Mouse (Mus musculus) mammary gland, adult 2 months (tissue): ENCODE measurements around the gene Med6. TPM values are rescaled to one million over a fixed set of nuclear protein-coding genes. Genes with fewer than 3 reads are reported as not detected.

ENCODE experiments used
- polyA plus RNA-seq: library from polyadenylated mRNA; depleted of rRNA; stranded (reverse); fragments of >200 nt; gene quantifications from 2 replicates; pipeline ENCODE4 v1.2.3, GENCODE M21; 2012; ENCODE audit warnings: low replicate concordance; rRNA removed

Gene Med6
- polyA plus RNA-seq, result 3.3 and 11.7 TPM in 2 replicates

GRCm38 (mm10) chr12:81594902-81595671 lies at the start of gene Med6:
Med6 (minus strand) TSS chr12:81595008.

GRCm38 (mm10) chr12:81630915-81631660 lies 36.3 kb upstream of the Med6 start, which contains the start of gene Ttc9:
Ttc9 (plus strand) TSS chr12:81631249.

GRCm38 (mm10) chr12:81568374-81568773 lies 26.4 kb downstream of the Med6 start, which contains the start of gene Adam21:
Adam21 (minus strand) TSS chr12:81568474.

GRCm38 (mm10) chr12:81532316-81533028 lies 62.3 kb downstream of the Med6 start, which contains the start of the genes Gm20498 and Synj2bp:
Gm20498 (minus strand) TSS chr12:81532905.
Synj2bp (minus strand) TSS chr12:81532911.

Other genes with a start within 250 kb of the Med6 start
- 0.24 and 0.32 TPM in 2 replicates for gene Gm4787, start 215.5 kb downstream of the Med6 start, polyA plus RNA-seq
- gene Adam4, start 173.1 kb downstream of the Med6 start, polyA plus RNA-seq, result 0.30 and 0.70 TPM in 2 replicates
- 87.0 and 104 TPM in 2 replicates for gene Cox16, start 109.9 kb downstream of the Med6 start, polyA plus RNA-seq
- 6.3 and 7.7 TPM in 2 replicates for gene Gm20498, start 62.1 kb downstream of the Med6 start, polyA plus RNA-seq
- 13.7 and 47.9 TPM in 2 replicates for gene Synj2bp, start 62.1 kb downstream of the Med6 start, polyA plus RNA-seq
- not detected in 2 replicates for gene Adam21, start 26.5 kb downstream of the Med6 start, polyA plus RNA-seq
- 1.2 and 2.4 TPM in 2 replicates for gene Ttc9, start 36.2 kb upstream of the Med6 start, polyA plus RNA-seq
- 1.3 and 2.1 TPM in 2 replicates for gene Map3k9, start 186.2 kb upstream of the Med6 start, polyA plus RNA-seq